Mouse (Mus musculus) MEL-GATA-1-ER (cell line): Measurements from ENCODE around the gene Abca1.
A peak's percentile ranks its signal among the peaks of the same experiment; 100 is the strongest.

Experiments
- DNase-seq: peaks from one replicate; pipeline ENCODE4 v3.0.0-alpha.2; 2012; ENCODE audit warnings: low read depth; ENCODE audit errors: extremely low read depth

Abca1 gene

GRCm38 (mm10) chr4:53150516-53150915 is 9.2 kb downstream of the Abca1 start:
- no peak for DNase-seq

DNA sequence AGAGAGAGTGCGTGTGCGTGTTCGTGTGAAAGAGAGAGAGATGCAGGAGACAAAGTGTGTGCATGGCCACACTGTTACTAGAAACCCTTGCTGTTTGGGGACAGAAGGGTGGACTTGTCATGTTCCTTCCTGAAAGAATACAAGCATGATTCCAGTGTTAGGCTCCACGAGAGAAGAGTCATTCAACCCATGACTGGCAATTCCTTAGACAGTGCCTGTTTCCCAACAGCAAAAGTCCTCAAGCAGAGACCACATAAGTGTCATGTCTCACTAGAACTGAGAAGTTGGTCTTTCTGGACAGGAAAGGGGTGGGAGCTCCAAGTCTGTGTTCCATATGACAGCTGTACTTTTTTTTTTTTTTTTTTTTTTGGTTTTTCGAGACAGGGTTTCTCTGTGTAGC is 10.1 kb downstream of the Abca1 start:
- DNase-seq = no peak

DNA sequence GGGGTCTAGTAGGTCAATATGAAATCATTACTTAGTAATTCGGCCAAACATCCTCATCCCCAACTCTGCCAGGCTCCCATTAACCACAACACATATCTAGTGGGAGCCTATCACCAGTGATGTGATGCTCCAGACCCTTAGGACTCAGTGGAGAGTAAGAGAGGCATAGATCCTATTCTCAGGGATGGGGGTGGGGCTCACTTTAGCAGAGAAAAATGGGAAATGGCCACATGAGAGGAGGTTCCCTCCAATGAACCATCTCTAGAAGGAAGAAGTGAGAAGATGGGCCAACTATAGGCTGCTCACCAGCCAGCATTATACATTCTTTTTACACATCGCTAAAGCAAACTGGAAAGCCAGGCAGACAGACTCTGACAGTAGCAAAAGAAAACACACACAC is 10.9 kb downstream of the Abca1 start:
- DNase-seq = no peak

DNA sequence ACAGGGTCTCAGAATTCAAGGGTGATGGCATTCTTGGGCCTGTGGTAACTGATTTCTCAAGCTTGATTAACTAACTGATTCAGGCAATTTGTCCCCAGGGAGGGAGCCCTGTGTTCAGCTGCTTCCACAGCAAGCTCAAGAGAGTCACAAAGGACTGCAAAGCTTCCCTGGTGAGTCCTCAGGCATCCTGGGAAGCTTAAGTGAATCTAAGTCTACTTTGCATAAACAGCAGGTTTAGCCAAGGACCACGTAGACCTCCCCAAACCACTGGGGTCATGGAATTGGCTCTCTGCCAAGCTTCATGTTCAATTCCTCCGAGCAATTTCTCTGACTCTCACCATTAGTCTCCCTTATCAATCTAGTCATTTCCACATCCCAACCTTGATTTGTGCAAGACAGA is 12.2 kb downstream of the Abca1 start:
- no peak for DNase-seq

GRCm38 (mm10) chr4:53147046-53147445 is 12.6 kb downstream of the Abca1 start:
- no peak for DNase-seq

DNA sequence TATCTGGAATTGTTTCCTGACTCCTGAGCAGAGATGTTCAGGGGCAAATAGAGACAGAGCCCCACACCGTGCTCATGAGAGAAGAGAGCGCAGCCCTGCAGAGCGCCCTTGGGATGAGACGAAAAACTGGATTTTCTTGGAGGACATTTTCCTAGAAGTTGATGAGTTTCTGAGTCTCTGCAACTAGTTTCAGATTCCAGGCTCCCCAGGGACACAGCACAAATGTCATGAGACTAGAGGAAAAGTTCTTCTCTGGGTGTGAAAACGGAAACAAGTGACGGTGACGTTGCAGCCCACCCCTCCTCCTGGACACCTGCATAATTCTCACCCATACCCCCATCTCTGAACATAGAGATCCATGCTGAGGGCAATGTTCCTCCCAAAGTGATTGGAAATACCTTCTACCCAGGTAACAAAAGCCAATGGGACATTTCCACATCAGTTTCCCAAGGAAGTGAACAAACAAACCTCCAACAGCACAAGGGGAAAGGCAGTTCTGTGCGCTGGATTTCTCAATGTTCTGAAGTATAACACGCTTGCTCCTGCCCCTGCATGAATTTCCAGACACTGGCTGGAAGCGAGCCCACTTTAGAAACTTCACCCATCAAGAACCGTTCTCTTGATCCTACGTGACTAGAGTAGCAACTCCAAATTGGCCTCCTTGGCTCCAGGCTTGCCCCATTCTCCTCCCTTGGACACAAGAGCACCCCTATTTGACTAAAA is 13.3 kb downstream of the Abca1 start:
- DNase-seq = no peak

GRCm38 (mm10) chr4:53145434-53146168 is 14.1 kb downstream of the Abca1 start:
- DNase-seq = peak; percentile 60

DNA sequence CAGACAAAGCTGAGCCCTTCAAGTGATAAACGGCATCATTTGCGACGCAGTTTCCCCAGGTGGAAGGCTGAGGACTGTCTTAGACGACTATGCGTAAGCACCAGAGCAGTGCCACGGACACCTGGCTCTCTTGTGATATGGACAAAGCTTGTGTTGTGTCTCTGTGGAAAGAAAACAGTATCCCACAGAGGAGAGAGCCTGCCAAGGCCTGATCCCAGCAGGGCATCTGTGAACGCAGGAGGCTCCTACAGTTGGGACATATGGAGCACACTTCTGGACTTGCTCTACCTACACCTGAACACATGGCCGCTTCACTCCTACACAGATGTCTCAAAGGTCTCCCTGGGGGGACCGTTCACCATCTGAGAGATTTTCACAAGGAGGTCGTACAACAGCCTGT is 15.1 kb downstream of the Abca1 start:
- DNase-seq = no peak

DNA sequence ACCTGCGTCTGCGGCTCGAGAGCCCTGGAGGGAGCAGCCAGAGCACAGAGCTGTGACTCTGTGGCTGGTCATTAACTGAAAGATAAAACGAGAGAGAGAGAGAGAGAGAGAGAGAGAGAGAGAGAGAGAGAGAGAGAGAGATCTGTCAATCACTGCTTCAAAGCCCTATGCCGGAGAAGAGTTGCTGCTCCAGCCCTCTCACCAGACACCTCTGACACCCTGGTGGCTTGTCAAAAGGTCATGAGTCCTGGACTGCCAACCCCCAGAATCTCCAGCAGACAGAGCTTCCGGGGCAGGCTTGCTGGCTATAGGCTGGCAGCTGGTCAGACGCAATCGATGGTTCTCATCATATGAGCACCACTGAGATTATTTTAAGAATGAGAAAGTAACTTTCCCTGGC is 15.7 kb downstream of the Abca1 start:
- DNase-seq = no peak

DNA sequence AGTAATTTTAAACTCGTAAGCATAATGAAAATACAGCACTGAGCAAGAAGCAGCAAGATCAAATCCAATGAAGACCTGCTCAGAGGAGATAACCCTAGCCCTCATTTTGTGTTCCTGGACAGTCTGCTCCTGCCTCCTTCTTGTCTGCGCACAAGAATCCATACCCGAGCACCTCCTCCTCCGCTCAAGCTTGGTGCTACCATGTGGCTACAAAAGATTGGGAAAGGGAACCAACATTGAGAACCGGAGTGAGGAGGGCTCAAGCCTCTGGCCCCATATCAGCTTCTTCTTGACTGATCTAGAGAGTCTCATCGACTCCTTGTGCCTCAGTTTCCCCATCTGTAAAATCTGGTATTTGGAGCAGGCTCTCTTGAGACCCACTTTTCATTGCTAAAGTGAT is 19.0 kb downstream of the Abca1 start:
- no peak for DNase-seq

- DNase-seq = no peak
Observed at GRCm38 (mm10) chr4:53139495-53139894, 20.2 kb downstream of the Abca1 start.

DNA sequence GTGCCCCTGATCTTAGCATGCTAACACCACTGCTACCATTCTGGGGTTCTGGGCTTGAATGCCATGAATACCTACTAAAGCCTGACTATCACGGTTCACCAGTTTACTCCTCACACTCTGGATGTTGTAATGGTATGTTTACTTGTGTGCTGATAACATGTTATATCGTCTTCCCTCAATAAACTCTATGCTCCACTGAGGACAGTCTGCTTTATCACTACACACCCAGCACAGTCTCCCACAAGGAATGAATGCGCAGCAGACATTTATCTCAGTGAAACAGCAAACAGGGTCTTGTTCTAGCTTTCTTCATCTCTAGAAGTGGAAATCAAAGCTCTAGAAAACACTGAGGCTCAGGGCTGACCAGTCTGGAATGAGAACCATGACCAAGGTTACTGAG is 20.7 kb downstream of the Abca1 start:
- DNase-seq = no peak

- DNase-seq = no peak
Observed at GRCm38 (mm10) chr4:53137087-53137486, 22.6 kb downstream of the Abca1 start.

DNA sequence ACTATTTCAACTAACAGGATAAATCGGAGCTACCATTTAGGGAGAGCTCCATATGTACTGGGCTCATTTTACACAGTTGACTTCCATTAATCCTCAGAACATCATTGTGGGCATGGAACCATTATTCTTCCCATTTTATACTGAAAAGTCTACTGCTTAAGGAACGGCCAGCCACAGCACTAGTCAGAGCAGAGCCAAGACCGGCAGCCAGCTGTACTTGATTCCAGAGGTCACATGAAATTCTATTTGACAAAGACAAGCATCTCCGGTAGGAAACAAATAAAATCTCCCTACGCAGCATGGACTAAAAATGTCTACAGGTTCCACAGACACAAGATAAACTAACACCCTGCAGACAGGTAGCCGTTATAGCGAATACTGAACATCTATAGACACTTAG is 24.9 kb downstream of the Abca1 start:
- DNase-seq = no peak

GRCm38 (mm10) chr4:53133995-53134394 is 25.7 kb downstream of the Abca1 start:
- DNase-seq = no peak

DNA sequence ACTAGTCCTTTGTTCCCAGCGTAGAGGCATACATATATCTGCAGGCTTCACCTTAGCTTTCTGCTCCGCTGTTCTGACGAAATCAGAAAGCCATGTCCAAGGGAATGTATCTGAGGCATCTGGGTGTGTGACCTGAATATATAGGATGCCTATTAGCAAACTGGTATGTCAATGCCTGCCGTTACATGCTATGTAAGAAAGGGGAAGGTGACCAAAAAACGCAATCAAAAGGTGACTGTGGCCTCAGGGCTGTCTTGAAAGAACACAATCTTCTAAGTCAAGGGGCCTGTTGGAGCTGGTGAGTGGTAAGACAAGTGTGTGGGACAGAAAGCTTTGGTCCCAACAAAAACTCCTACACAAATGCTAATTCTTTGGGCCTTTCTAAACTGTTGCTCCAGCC is 28.2 kb downstream of the Abca1 start:
- DNase-seq = no peak

DNA sequence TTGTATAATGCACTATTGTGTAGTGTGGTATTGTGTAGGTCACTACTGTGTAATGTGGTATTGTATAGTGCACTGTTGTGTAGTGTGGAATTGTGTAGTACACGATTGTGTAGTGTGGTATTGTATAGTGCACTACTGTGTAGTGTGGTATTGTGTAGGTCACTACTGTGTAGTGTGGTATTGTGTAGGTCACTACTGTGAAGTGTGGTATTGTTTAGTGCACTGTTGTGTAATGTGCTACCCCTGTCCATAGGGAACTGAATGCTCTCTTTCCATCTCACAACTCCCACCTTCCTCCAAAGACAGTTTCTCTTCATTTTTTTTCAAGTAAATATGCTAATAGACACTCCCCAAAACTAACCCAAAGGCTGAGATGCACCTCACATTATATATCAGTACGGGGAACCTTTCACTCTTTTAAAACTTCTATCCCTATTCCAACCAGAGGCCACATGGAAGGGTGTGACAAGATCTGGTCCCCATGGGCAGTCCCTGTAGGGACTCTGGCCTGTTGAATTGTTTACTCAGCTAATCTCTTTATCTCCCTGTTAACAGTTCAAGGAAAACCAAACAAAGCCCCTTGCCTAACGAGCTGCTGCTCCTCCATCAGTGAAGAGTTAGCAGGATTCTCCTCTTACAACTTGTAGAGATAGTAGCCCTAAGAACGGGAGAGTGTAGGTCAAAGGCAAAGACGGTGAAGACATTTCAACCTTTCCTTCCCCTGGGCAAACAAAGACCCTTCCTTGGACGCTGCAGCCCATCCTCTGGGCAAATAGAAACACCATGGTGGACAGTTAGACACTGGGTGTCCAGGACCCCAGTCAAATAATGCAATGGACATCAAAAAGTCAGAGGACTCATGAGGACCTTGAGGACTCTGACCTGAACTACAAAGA is 28.8 kb downstream of the Abca1 start:
- no peak for DNase-seq

DNA sequence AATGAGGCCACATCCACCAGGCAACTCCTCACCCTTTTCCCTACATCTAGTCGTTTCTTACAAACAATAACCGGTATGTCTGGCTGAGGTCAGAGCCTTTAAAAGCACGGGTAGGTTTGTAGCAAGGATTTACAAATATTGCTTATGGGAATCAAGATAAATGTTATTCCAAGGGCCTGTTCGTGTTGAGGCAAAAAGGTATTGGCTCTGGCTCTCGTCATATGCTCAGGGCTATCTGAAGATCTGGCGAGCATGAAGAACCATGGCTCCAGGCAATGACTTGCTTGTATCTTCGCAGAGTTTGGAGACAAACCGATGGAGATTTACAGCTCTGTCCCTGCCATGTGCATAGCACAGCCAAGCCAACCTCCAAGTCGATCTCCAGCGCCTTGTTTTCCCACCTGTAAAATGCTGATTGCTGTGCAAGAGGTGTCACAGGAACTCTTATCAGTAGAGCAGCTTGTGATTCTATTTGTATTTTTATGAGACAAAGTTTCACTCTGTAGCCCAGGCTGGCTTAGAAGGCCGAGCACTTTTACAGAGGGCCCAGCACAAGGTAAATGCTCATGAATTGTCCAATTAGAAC is 29.9 kb downstream of the Abca1 start:
- no peak for DNase-seq

DNA sequence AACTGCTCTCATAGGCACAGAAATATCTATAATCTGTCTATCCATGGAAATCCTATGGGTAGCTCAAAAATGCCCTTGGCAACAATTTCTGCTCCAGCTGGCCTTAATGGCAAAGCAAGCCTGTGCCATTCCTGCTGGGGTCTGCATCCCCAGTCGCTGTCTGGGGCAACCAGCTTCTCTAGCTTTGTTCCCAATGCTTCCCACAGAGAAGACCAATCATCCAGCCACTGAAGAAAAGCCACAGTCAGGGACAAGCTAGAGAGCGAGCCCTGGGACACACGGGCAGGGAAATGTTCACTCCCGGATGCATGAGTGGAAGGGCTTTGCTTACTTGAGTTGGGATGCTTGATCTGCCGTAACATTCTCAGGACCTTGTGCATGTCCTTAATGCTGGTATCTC is 32.4 kb downstream of the Abca1 start:
- DNase-seq = no peak

GRCm38 (mm10) chr4:53126794-53127193 is 32.9 kb downstream of the Abca1 start:
- no peak for DNase-seq

GRCm38 (mm10) chr4:53124837-53125490 is 34.7 kb downstream of the Abca1 start:
- no peak for DNase-seq
